Mouse (Mus musculus): ENCODE data around the gene Tmem208.

The Tmem208 gene

GRCm38 (mm10) chr8:105354549-105354948, 28.4 kb downstream of the Tmem208 start:
- no peak for DNase-seq (ENCODE audit: low spot score)

- no peak for DNase-seq (ENCODE audit: low spot score)
These were observed 29.2 kb downstream of the Tmem208 start for GRCm38 (mm10) chr8:105355179-105356024.

GRCm38 (mm10) chr8:105356681-105357080, 30.5 kb downstream of the Tmem208 start:
- no peak for DNase-seq (ENCODE audit: low spot score)

GRCm38 (mm10) chr8:105359208-105359607, 33.1 kb downstream of the Tmem208 start:
- no peak for DNase-seq (ENCODE audit: low spot score)

GRCm38 (mm10) chr8:105359646-105360045, 33.5 kb downstream of the Tmem208 start:
- no peak for DNase-seq (ENCODE audit: low spot score)

- DNase-seq (ENCODE audit: low spot score) = no peak
These were observed 35.9 kb downstream of the Tmem208 start for GRCm38 (mm10) chr8:105361751-105362702.

- no peak for DNase-seq (ENCODE audit: low spot score)
These were observed 41.0 kb downstream of the Tmem208 start for GRCm38 (mm10) chr8:105367107-105367506.

- DNase-seq (ENCODE audit: low spot score) = no peak
These were observed 46.3 kb downstream of the Tmem208 start for GRCm38 (mm10) chr8:105372473-105372872.

GRCm38 (mm10) chr8:105373032-105373431, 46.9 kb downstream of the Tmem208 start, which contains the start of gene Plekhg4:
Gene Plekhg4, plus strand, starts transcription at chr8:105373274.
- no peak for DNase-seq (ENCODE audit: low spot score)

GRCm38 (mm10) chr8:105374513-105374966, 48.4 kb downstream of the Tmem208 start:
- DNase-seq (ENCODE audit: low spot score) = no peak

GRCm38 (mm10) chr8:105378673-105379072, 52.5 kb downstream of the Tmem208 start:
- DNase-seq (ENCODE audit: low spot score) = no peak

GRCm38 (mm10) chr8:105380308-105380707, 54.2 kb downstream of the Tmem208 start:
- DNase-seq (ENCODE audit: low spot score) = no peak

- no peak for DNase-seq (ENCODE audit: low spot score)
These were observed 57.9 kb downstream of the Tmem208 start for GRCm38 (mm10) chr8:105384070-105384469.

Measured in layer of hippocampus, adult 9-10 months (tissue).